Mouse (Mus musculus): Measurements from ENCODE around the gene Cry1. TPM values are rescaled to one million over a fixed set of nuclear protein-coding genes. Genes with fewer than 3 reads are reported as not detected.
A peak's percentile ranks its signal among the peaks of the same experiment; 100 is the strongest.

The Cry1 gene
- polyA plus RNA-seq, 1 experiment from 2014 or later = 17.3 TPM

DNA sequence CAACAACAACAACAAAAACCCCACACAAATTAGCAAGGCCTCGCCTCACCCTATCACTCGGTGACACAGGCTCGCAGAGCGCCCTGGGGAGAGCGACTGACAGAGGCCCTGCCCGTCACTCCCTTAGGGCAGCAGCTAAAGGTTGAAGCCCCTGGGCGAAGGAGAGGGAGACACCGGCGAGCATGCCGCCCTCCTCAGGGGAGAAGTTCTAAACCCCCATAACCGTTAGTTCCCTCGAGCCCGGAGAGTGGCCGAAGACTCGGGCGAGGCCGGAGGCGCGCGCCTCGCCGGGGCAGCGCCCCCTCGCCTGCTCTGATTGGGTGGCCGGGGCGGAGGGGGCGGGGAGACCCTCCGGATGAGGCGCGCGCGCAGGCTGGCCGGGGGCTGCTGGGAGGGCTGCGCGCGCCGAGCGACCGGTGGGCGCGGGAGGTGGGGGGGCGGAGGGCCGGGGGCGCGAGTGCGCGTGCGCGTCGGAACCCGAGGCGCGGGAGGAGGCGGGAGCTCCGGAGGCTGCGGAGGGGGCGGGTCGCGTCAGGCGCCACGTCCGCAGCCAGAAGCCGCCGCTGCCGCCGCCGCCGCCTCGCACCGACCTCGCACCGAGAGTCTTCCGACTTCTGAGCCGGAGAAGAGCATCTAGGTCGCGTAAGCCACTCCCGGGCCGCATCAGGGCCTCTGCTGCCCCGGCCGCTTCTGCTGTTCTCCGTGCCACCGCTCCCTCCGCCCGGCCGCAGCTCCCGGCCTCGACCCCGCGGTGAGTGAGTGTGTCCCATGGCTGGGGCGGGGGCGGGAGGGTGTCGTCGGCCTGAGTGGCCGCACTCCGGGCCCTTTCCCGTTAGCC, 82.4 kb downstream of the Cry1 start, which contains the start of the genes Fhl4 and Tmem263:
Gene Fhl4 (minus strand): TSS at position 249 of the 838 bp plus-strand sequence.
Gene Tmem263 (plus strand): TSS at position 381 of the 838 bp plus-strand sequence.
- no peaks in the 10 kb centered on the region for H3K27me3 ChIP-seq (ENCODE audit: control insufficient read depth, insufficient read depth, low read length)
- no peaks in the 10 kb centered on the region for H3K36me3 ChIP-seq (ENCODE audit: control insufficient read depth, insufficient read depth, low read length)
- H3K27ac ChIP-seq (replicated peaks in 1 of 2; ENCODE audit: control insufficient read depth in 1 of 2, insufficient read depth in 1 of 2, low read depth in 2 of 2, low read length in 2 of 2) = peak within 1 kb of the TSS; percentile 91 to 94
- H3K9ac ChIP-seq (ENCODE audit: low read length) = peak within 1 kb of the TSS; percentile 97
- peak within 1 kb of the TSS; percentile 81 for H3K4me2 ChIP-seq (ENCODE audit: low read length)
- H3K4me3 ChIP-seq (ENCODE audit: control insufficient read depth in 1 of 2, insufficient read depth in 1 of 2, low read depth in 1 of 2, low read length in 2 of 2) = peak within 1 kb of the TSS; percentile 94 to 97
- peak; percentile 97 for ATAC-seq (ENCODE audit: insufficient number of reproducible peaks, insufficient read depth, low FRiP score, low read depth)
- under 1% methylated on average over 82 of the region's 96 CpGs for WGBS
- H3K4me1 ChIP-seq (ENCODE audit: control insufficient read depth in 2 of 2, insufficient read depth in 2 of 2, low read length in 2 of 2) = peaks cover 0 to 18% of the 10 kb centered on the region in 2 experiments; a peak in 2 of 4 replicates
- H3K9me3 ChIP-seq (ENCODE audit: control insufficient read depth, low read length) = no peaks in the 10 kb centered on the region

DNA sequence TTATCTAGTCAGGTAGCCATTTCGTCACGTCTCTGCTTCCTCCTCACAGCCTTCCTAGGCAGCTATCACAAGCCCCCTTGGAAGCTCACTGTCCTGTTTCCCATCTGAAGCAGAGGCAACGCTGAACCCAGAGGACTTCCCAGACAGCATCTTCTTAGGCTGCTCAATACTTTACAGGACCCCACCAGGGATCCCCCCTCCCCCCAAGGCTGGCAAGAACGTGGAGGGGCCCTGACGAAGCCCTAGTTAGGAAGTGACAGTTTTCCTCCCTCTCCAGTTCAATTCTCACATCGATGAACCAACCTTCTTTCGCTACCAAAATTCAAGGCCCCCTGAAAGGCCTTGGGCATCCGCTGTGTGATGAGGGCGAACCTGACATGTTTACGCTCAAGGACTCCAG, 83.0 kb downstream of the Cry1 start:
- peak overlapping the region; percentile 81 for H3K4me2 ChIP-seq (ENCODE audit: low read length)
- H3K4me3 ChIP-seq (ENCODE audit: control insufficient read depth in 1 of 2, insufficient read depth in 1 of 2, low read depth in 1 of 2, low read length in 2 of 2) = peak overlapping the region; percentile 78 to 97
- H3K9me3 ChIP-seq (ENCODE audit: control insufficient read depth, low read length) = no peaks in the 10 kb centered on the region
- H3K36me3 ChIP-seq (ENCODE audit: control insufficient read depth, insufficient read depth, low read length) = no peaks in the 10 kb centered on the region
- ATAC-seq (ENCODE audit: insufficient number of reproducible peaks, insufficient read depth, low FRiP score, low read depth) = no peak
- no peaks in the 10 kb centered on the region for H3K27me3 ChIP-seq (ENCODE audit: control insufficient read depth, insufficient read depth, low read length)
- H3K4me1 ChIP-seq (ENCODE audit: control insufficient read depth in 2 of 2, insufficient read depth in 2 of 2, low read length in 2 of 2) = peaks cover 0 to 18% of the 10 kb centered on the region in 2 experiments; a peak in 2 of 4 replicates
- under 1% methylated on average over 10 of the region's 10 CpGs for whole genome bisulfite sequencing
- H3K9ac ChIP-seq (ENCODE audit: low read length) = peak overlapping the region; percentile 97
- H3K27ac ChIP-seq (replicated peaks in 1 of 2; ENCODE audit: control insufficient read depth in 1 of 2, insufficient read depth in 1 of 2, low read depth in 2 of 2, low read length in 2 of 2) = peak overlapping the region; percentile 91 to 94

Other genes with a start within 250 kb of the Cry1 start
- 1.6 and 1.9 TPM in 2 replicates for gene Fhl4, start 82.6 kb downstream of the Cry1 start, polyA plus RNA-seq (2014; fragmentation: Nextera tagmentation; extraction: Ambion mirVana)
- gene Tmem263, start 82.4 kb downstream of the Cry1 start, polyA plus RNA-seq (2014; fragmentation: Nextera tagmentation; extraction: Ambion mirVana) = 50.1 and 52.9 TPM in 2 replicates
- 13.8 and 16.1 TPM in 2 replicates for gene Mterf2, start 57.0 kb downstream of the Cry1 start, polyA plus RNA-seq (2014; fragmentation: Nextera tagmentation; extraction: Ambion mirVana)
- gene Btbd11, start 201.8 kb upstream of the Cry1 start, polyA plus RNA-seq (2014; fragmentation: Nextera tagmentation; extraction: Ambion mirVana) = 0.73 and 0.74 TPM in 2 replicates